Mouse (Mus musculus): ENCODE measurements around the gene S1pr5.
"Not testable (repeated sequence)": the region's sequence is repeated elsewhere in the genome, so short reads cannot be mapped to it uniquely, and the experiment has no call there.

GRCm38 (mm10) chr9:21223490-21223889 lies 24.8 kb downstream of the S1pr5 start:
- TF ChIP-seq CTCF, POLR2A (IDR thresholded peaks at IDR 0.05; ENCODE audit: extremely low read depth, insufficient read depth, low read length): not testable (repeated sequence)

Measured in cortical plate, adult 2 months (tissue).